Mouse (Mus musculus) yolk sac, embryonic 10.5 days (tissue): ENCODE data around the gene AB124611.
A peak's percentile ranks its signal among the peaks of the same experiment; 100 is the strongest.
"Not testable (repeated sequence)": the region's sequence is repeated elsewhere in the genome, so short reads cannot be mapped to it uniquely, and the experiment has no call there.

ENCODE experiments used
- DNase-seq: peaks from one replicate; pipeline ENCODE4 v3.0.0-alpha.2; 2017; ENCODE audit warnings: low spot score

AB124611 gene

DNA sequence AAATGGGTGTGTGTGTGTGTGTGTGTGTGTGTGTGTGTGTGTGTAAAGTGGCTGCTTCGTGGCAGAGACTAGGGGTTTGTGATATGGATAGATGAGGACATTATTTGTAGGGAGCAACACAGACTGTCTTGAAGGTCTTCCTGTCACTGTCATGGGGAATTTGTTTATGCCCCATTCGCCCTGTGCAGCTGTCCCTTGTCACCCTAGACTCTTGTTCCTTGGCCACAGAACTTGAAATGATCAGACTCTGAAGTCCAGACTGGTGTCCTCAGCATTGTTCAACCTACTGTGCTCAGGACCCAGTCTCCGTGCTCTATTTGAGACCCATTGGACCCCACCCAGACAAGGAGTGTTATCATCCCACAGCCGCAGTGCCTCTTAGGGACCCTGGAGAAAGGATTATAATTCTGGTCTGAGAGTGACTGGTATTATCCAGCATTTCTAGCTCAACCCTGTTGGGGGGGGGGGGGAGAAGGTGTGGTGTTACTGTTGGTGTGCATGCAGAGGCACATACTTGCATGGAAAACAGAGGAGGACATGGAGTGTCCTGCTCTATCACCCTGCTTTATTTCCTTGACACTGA, 39.1 kb downstream of the AB124611 start:
- no peak for DNase-seq

DNA sequence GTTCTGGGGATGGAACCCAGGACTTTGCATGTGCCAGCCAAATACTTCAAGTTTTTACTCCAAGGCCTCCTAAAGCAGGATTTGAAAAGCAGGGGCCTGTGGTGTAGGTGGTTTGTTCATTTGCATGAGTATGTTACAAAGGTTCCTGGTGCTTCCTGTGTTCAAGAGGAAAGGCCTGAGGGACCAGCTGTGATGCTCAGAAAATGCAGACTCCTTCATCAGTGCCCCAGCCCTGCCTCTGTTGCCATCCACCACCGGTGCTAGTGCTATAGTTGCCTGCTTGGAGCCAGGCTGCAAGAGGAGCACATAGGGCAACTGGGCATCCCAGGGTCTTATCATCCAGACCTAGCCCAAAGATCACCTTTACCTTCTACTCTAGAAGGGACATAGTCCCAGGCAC, 40.6 kb downstream of the AB124611 start:
- DNase-seq, result no peak

DNA sequence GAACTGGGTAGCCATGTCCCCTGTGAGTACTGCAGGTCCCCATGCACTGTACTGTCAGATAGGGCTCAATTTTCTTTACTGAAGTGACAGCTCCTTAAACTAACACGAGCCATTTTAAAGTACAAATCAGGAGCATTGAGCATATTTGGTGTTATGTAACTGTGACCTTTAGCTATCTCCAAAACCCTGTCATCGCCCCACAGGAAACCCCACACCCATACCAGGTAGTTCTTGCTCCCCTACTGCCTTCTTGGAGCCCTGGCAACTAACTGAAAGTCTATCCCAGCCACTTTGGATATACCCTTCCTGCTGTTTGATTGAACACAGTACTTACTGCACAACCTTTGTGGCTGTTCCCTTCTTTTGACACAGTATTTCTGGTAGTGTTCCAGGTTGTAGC, 41.1 kb downstream of the AB124611 start:
- no peak for DNase-seq

DNA sequence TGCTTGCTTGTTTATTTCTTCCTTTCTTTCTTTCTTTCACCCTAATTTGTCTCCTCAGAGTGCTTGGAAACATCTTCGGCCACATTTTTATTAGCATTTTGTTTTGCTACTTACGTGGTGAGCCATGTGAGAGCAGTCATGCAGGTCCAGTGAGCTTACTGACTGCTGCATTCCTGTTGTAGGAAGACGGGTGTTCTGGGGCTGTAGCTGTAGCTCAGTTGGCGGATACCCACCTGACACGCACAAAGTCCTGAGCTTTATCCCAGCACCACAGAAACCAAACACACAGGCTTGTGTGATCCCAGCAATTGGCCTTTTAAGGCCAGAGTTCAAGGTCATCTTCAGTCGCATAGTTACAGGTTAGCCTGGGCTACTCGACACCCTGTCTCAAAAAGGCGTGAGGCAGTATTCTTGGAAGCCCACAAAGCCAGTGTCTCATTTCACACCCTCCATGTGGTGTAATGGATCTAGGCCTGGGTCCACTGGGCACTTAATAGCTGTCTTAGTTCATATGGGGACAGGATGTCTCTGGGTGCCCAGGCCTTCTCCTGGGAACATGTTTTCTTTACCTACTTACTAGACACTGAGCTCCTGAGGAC, 42.8 kb downstream of the AB124611 start:
- no peak for DNase-seq

DNA sequence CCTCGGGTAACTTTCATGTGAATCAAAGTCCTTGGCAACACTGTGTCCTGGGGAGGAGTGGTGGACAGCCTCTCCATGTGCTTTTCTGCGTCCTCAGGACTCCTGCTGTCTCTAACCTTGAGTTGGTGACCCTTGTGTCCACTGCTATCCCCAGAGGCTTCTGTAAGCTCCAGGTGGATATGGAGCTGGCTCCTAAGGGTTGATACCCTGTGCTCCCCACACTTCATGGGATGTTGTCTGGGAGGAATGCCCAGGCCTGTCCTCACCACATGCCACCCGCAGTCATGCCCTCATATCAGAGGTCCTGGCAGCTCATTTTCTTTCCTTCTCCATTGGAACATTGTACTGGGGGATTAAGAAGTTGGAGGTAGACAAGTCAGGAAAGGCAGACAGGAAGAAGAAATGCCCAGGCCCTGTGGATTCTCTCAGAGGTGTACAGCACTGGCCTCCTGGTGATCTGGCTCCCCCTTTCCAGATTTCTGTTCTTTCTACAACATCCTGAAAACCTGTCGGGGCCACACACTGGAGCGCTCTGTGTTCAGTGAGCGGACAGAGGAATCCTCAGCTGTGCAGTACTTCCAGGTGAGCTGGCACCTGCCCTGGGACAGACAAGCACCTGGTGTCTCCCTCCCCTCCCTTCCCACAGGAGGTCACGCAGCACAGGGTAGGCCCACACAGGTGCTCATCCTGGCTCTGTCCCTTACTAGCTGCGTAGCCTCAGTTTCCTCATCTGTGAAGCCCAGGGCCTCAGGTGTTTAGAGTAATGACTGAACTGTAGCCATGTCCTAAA, 48.2 kb downstream of the AB124611 start:
- no peak for DNase-seq

DNA sequence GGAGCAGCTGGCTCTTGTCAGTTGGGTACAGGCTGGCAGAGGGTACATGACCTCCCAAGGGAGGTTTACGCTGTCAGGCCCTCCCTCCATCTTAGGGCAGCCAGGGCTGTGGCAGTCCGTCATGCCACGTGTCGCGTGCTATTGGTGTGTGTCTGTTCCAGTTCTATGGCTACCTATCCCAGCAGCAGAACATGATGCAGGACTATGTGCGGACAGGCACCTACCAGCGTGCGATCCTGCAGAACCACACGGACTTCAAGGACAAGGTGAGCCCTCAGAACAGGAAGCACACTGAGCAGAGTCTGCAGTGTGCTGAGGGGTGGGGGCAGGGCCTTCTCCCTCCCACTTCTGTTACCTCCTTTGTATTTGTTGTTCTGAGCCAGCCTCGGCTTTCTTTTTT, 49.3 kb downstream of the AB124611 start:
- no peak for DNase-seq

DNA sequence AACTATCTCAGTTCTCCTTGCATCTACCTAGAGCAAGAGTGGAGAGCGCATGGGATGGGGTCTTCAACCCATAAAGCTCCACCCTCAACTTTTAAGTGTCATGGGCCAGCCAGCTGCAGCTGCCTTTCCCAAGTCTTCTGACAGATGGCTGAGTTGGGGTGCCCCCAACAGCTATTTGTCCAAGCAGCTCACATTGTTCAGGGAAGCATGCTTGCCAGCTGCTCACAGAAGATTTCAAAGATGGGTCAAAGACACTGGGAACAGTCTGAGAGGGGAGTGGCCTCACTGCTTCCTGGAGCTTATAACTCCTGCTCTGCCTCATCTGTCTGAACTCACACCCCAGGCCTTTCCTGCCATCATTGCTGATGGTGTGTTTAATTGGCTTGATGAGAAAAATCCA, 50.3 kb downstream of the AB124611 start:
- no peak for DNase-seq

DNA sequence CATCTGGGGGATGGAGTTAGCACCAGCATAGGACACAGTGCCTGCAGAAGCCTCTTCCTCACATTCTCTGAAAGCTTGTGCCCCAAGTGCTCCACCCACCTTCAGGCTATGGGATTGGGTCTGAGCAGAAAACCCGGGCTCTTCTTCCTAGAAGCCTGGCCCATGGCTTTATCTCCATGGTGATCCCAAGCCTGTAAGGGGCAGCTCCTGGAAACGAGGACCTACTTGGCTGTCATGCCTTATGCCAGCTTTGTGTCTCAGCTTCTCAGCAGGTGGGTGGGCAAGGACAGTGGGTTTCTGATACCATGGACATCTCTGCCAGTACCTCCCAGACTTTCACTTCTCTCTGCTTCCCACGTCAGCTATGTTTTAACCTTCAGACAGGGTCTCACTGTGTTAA, 52.2 kb downstream of the AB124611 start:
- DNase-seq, result no peak

DNA sequence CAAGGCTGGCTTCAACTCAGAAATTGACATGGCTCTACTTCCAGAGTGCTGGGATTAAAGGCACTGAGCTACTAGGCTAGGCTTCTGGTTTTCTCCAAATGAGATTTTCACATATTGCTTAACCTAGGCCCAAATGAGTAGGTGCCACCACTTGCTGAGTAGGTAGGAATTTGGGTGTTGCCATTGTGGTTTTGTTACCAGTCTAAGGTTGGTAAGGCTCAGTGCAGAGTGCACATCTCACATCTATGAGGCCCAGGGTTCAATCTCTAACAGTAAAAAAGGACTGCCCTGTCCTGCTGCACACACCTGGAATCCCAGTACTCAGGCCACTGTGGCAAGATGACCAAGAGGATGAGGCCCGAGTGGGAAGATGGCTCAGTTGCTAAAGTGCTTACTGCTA, 59.4 kb downstream of the AB124611 start:
- DNase-seq, result no peak

DNA sequence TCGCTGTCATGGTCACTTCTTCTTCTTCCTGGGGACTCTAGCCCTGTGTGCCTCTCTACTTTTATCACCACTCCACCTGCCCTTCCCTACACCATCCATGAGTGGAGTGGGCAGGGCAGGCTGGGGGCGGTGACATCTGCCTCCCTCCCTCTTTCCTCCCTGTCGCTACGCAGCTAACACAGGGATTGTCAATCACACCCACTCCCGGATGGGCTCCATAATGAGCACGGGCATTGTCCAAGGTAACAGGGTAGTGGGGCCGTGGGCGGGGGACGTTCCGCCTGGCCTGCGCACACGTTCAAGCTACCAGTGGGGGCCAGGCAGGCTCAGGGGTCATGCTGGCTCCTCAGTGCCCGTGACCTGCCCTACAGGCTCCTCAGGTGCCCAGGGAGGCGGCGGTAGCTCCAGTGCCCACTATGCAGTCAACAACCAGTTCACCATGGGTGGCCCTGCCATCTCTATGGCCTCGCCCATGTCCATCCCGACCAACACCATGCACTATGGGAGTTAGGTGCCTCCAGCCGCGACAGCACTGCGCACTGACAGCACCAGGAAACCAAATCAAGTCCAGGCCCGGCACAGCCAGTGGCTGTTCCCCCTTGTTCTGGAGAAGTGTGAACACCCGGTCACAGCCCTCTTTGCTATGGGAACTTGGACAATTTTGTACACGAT, 61.8 kb downstream of the AB124611 start:
- DNase-seq, result no peak

DNA sequence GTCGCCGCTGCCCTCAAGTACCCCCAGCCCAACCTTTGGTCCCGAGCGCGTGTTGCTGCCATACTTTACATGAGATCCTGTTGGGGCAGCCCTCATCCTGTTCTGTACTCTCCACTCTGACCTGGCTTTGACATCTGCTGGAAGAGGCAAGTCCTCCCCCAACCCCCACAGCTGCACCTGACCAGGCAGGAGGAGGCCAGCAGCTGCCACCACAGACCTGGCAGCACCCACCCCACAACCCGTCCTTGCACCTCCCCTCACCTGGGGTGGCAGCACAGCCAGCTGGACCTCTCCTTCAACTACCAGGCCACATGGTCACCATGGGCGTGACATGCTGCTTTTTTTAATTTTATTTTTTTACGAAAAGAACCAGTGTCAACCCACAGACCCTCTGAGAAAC, 62.4 kb downstream of the AB124611 start:
- no peak for DNase-seq

DNA sequence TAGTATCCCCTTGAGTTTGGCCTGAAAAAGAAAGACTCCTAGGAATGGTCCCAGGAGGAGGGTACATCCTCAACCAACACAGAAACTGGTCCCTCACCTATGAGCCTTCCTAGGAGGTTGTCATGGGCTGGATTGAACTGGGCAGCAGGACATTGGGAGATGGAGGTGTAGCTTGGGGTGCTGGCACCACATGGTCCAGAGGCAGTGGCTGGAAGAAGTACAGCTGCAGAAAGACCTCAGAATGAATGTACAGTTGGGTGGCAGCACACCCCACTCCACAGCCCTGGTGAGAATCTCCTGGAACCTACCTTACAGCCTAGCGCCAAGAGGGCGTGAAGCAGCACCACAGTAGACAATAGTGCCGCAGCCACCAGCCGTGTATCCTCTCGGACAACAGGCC, 63.6 kb downstream of the AB124611 start:
- DNase-seq, result no peak

DNA sequence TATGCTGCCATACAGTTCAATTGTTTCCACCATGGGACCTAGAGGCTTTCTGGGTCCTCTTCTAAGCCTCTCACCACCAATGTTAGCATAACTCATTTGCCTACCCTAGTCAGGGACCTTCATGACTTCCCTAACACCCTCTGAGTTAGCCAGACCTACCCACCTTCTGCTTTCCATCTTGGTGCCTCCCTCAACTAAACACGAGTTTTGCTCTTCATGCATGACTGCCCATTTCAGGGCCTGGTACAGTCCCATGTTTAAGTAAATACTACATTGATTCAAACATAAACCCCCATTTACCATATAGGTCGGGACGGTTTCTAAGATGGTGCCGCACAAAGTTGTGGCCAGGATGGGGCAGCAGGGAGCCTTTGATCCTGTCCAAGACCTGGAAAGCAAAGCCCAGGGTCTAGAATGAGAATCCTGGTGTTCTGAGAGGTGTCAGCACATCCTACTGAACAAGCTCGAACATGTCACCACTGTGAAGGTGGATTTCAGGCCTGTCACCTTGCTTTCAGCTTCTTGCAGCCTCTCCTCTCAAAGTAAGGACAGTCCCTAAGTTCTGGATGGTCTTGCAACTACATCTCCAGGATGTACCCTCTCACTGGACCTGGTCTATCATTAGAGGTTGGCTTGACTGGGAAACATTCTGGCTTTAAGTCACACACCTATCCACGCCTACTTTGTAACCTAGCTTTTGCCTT, 65.3 kb downstream of the AB124611 start:
- no peak for DNase-seq

DNA sequence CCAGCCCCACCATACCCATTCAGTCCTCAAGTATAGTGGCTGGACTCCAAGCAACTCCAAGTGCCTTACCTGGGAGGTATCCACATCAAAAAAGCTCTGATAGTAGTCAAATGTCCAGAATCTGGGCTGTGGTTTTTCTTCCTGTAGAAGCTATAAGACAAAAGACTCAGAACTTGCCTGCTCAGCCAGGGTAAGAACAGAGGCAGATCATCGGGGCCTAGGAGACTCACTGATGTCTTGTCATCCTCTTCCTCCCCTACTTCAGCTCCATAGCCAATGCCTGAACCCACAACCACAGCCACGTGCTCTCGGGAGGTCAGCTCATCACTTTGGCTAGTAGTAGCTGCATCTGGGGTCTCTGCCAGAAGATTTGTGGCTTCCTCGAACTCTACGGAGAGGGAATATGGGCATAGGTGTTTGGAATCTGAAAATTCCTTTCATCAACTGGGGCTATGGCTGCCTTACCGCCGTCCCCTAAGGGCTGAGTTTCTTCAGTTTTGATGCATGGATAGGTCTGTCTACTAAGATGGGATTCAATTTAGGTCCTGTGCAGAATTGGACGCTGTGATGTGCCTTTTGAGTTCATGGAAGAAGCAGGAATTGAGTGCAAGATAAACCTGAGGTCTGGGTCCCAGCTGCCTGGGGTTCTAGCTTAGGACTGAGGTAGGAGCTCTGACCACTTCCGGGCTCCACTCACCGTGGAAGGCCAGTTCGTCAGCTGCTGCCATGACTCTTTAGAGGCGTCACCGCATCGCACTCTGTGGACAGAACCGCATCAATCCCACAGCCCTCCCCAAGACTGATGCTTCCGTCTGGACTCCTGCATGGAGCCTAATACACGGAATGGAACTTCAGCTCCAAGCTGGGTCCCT, 66.1 kb downstream of the AB124611 start:
- no peak for DNase-seq

DNA sequence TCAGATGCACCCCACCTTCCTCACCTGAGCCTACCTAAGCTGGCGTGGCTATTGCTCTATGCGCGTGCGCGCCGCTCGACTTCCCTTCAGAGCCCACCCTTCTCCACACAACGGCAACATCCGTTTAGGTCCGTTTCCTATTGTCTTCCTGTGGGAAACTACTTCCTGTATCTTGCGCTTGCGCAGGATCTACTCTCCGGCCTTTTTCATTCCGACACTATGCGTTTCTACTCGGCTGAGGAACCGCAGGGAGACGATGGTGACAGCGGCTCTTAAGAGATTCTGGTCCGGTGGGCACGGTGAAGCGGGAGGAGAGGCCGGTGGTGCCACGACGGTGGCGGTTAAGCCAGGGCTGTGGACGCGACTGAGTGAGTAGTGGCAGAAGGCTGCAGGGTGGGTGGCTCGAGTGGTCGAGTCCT, 66.7 kb downstream of the AB124611 start, which contains the start of the genes Timm29 and Yipf2:
Timm29 (plus strand) TSS at position 20 of the 419 bp plus-strand sequence.
Yipf2 (minus strand) TSS at position 126 of the 419 bp plus-strand sequence.
- peak; percentile 95 for DNase-seq

DNA sequence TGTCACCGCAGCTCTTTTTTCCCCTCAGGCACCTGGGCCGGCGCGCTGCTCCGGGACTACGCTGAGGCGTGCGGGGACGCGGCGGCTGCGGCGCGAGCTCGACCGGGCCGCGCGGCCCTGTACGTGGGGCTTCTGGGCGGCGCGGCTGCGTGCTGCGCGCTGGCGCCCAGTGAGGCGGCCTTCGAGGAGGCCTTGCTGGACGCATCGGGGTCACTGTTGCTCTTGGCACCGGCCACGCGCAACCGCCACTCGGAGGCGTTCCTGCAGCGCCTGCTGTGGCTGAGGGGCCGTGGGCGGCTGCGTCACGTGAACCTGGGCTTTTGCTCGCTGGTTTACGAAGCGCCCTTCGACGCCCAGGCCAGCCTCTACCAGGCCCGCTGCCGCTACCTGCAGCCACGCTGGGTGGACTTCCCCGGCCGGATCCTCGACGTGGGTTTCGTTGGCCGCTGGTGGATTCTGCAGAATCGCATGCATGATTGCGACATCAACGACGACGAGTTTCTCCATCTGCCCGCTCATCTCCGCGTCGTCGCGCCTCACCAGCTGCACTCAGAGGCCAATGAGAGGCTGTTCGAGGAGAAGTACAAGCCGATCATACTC, 67.2 kb downstream of the AB124611 start:
- peak; percentile 41 for DNase-seq

DNA sequence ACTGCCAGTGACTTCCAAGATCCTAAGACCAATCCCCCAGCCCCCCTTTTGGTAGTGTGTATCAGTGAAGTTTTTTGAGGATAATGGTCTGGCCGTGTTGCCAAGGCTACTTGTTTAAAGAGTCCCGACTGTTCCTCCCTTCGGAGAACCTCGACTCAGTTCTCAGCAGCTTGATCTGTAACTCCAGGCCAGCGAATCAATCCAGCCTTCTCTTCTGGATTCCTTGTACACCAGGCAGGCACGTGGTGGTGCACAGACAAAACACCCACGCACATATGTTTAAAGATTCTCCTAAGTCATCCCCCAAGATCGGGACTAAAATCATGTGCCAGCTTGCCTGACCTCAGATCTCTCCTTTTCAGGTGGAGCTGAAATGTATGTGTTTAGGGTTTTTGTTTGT, 68.4 kb downstream of the AB124611 start:
- not testable (repeated sequence) for DNase-seq

DNA sequence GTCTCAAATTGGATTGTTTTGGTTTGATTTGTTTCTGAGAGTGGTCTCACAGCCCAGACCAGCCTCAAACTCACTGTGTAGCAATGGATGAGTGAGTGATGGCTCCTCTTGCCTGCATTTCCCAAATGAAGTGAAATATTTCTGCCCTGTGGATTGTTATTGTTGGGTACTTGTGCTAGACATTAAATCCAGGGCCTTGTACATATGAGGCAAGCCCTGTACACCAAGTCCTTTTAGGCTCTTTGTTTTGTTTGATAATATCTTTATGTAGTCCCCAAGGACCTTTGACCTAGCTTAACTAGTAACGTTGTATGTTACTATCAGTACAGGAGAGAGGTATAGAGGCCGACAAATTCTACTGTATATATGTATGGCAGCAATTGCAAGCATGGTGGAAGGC, 68.9 kb downstream of the AB124611 start:
- no peak for DNase-seq
